Mouse (Mus musculus) stomach, embryonic 14.5 days (tissue): Measurements from ENCODE around the gene Adarb1. TPM values are rescaled to one million over a fixed set of nuclear protein-coding genes. Genes with fewer than 3 reads are reported as not detected.

Experiments used
- ATAC-seq: fragments of 200-750 bp; cut with Nextera tagmentation; 2 replicates; pipeline ENCODE4 v1.8.0; 2017; ENCODE audit warnings: low read depth, moderate TSS enrichment; ENCODE audit not compliant: insufficient number of reproducible peaks, insufficient read depth, low FRiP score
- H3K27ac ChIP-seq: fragments of 300-500 bp; sonication (generic); 2 replicates; pipeline ENCODE4 v1.5.1; 2014; ENCODE audit warnings: mild to moderate bottlenecking, low read length, moderate library complexity, mixed read lengths
- H3K27me3 ChIP-seq: fragments of 300-500 bp; sonication (generic); 2 replicates; pipeline ENCODE4 v1.6.1; 2014; ENCODE audit warnings: low read length, control low read depth, mixed read lengths; ENCODE audit not compliant: control insufficient read depth, insufficient read depth
- H3K36me3 ChIP-seq: fragments of 300-500 bp; sonication (generic); 2 replicates; pipeline ENCODE4 v1.6.1; 2014; ENCODE audit warnings: mild to moderate bottlenecking, control low read depth, low read length, moderate library complexity, mixed read lengths; ENCODE audit not compliant: control insufficient read depth, insufficient read depth
- H3K4me1 ChIP-seq: fragments of 300-500 bp; sonication (generic); 2 replicates; pipeline ENCODE4 v1.6.1; 2014; ENCODE audit warnings: low read length, control low read depth, mixed read lengths; ENCODE audit not compliant: control insufficient read depth, insufficient read depth
- H3K4me2 ChIP-seq: fragments of 300-500 bp; sonication (generic); replicated peaks from 2 replicates; pipeline ENCODE4 v1.6.1; 2014; ENCODE audit warnings: low read depth, low read length, control low read depth
- H3K4me3 ChIP-seq: fragments of 300-500 bp; sonication (generic); 2 replicates; pipeline ENCODE4 v1.5.1; 2014; ENCODE audit warnings: low read depth, low read length, control low read depth
- H3K9ac ChIP-seq: fragments of 300-500 bp; sonication (generic); replicated peaks from 2 replicates; pipeline ENCODE4 v1.6.1; 2014; ENCODE audit warnings: low read depth, mild to moderate bottlenecking, control low read depth, low read length, moderate library complexity, mixed read lengths
- H3K9me3 ChIP-seq: fragments of 300-500 bp; sonication (generic); 2 replicates; pipeline ENCODE4 v1.6.1; 2016; ENCODE audit warnings: low read depth, low read length, control low read depth; ENCODE audit not compliant: control insufficient read depth
- WGBS: fragments of 180-500 bp; shearing (Covaris S2); extraction: QIAGEN DNeasy Blood & Tissue Kit; methylation state at CpG from one replicate; pipeline ENCODE4 v1.1.7; 2014; 5-methylcytosine and 5-hydroxymethylcytosine counted together
- polyA plus RNA-seq: library from polyadenylated mRNA; unstranded; fragments of >200 nt; fragmentation: Nextera tagmentation; extraction: Ambion mirVana; gene quantifications from 2 replicates; pipeline ENCODE4 v1.2.1, GENCODE M21; 2014

Gene Adarb1
- polyA plus RNA-seq, 1 experiment from 2014 or later, result 8.3 TPM

DNA sequence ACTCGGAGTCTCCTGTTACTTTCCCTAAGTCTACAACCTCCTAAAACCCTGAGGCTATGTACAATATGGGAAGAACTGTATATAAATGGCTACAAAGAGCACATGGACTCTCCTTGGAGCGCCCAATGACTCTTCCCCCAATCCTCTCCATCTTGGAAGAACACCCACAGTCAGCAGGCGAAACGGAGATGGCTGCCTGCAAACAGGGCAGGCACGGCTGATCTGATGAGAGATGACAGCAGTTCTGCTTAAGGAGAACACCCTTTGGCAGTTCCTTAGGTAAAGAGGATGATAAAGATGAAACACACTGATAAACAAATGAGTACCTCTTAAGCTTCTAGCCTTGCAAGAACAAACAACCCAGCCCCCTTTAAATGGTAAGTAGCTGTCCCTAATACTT is 43.7 kb downstream of the Adarb1 start:
- Histone ChIP-seq H3K9ac (no peak overlapping the region), H3K36me3 (no peaks in the 10 kb centered on the region), H3K4me2 (no peak overlapping the region), H3K27ac (no peak overlapping the region), H3K9me3 (no peaks in the 10 kb centered on the region), H3K4me3 (no peak overlapping the region), H3K27me3 (no peaks in the 10 kb centered on the region), H3K4me1 (no peaks in the 10 kb centered on the region)
- no peak for ATAC-seq
- WGBS, result 80% methylated on average over 5 of the region's 5 CpGs

DNA sequence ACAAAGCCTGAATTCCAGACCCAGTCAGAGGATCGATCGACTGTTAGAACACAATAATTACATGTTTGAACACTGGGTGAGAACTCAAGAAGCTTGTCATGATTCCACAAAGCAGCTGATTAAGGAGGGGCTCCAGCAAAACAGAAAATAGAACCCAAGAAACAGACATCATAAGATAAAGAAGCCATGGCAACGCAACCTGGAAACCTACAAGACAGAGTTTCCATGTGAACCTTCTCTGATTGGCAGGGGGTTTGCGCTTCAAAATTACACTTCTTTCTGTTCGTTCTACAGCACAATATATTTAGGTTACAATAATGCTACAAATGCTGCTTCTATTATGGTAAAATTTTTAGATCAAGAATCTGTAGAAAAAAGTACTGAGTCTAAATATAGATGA is 47.9 kb downstream of the Adarb1 start:
- Histone ChIP-seq H3K4me2 (no peak overlapping the region), H3K27me3 (no peaks in the 10 kb centered on the region), H3K4me3 (no peak overlapping the region), H3K36me3 (no peaks in the 10 kb centered on the region), H3K9me3 (no peaks in the 10 kb centered on the region), H3K9ac (no peak overlapping the region), H3K4me1 (no peaks in the 10 kb centered on the region), H3K27ac (no peak overlapping the region)
- WGBS, result 83% methylated on average over 5 of the region's 5 CpGs
- ATAC-seq, result no peak

DNA sequence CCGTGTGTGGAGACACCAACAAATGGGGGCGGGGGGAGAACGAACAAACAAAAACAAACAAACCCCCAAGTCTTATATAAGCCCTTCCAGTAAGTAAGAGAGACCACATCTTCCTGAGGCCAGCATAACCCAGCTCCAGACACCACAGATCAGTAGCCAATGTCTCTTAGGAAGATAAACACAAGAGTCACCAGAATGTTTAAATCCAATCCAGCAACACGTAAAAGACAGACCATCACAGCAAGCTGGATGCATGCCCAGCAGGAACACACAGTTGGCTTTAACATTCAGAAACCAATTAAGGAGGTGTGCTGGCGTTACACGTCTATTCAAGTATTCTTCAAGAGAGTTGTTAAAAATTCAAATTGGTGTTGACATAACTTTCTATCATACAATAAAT is 50.1 kb downstream of the Adarb1 start:
- Histone ChIP-seq H3K27me3 (no peaks in the 10 kb centered on the region), H3K4me3 (no peak overlapping the region)
- ATAC-seq, result no peak

DNA sequence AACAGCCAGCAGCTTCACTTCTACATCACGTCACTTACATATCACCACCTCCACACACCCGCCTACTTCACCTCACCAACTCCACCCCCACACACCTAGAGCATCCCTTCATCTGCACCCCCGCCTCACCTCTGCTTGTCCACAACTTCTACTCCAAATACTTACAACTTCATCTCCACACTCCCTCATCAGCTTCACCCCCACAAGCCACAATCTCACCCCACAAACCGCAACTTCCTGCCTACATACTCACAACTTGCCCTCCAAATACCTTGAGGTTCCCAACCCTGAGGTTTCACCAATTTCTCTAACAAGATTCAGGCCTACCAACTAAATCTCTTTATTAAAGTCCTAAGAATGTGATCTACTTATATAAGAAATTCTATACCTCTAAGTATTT is 51.1 kb downstream of the Adarb1 start:
- Histone ChIP-seq H3K4me1 (no peaks in the 10 kb centered on the region), H3K27ac (no peak overlapping the region), H3K4me3 (no peak overlapping the region), H3K36me3 (no peaks in the 10 kb centered on the region), H3K9me3 (no peaks in the 10 kb centered on the region), H3K27me3 (no peaks in the 10 kb centered on the region), H3K4me2 (no peak overlapping the region), H3K9ac (no peak overlapping the region)
- WGBS, result 87% methylated on average over 4 of the region's 4 CpGs
- no peak for ATAC-seq

More for the DNA sequence above, 50.1 kb downstream of the Adarb1 start:
- Histone ChIP-seq H3K4me2 (no peak overlapping the region), H3K4me1 (no peaks in the 10 kb centered on the region), H3K36me3 (no peaks in the 10 kb centered on the region), H3K9me3 (no peaks in the 10 kb centered on the region), H3K27ac (no peak overlapping the region), H3K9ac (no peak overlapping the region)
- 62% methylated on average over 6 of the region's 6 CpGs for WGBS

DNA sequence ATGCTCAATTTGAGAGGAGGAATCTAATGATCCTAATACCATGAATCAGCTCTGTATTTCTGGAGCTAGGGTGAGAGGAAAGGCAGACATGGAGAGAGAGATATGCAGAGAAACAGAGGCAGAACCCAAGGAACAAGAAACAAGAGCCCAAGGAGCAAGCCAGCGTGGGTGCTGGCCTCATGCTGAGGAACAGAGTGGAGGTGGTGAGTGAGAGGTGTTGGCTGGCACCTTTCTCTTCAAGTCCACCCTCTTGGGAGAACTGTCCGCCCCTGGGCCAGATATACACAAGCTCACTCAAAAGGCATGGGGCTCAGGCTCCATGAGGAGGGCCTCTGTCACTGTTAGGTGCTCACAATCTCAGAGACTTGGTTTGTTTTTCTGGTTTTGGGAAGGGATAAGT is 52.9 kb downstream of the Adarb1 start:
- Histone ChIP-seq H3K9me3 (no peaks in the 10 kb centered on the region), H3K27ac (no peak overlapping the region), H3K9ac (no peak overlapping the region), H3K4me3 (no peak overlapping the region), H3K36me3 (no peaks in the 10 kb centered on the region), H3K4me1 (no peaks in the 10 kb centered on the region), H3K4me2 (no peak overlapping the region), H3K27me3 (no peaks in the 10 kb centered on the region)
- no peak for ATAC-seq
- 80% methylated on average over 2 of the region's 2 CpGs for WGBS

DNA sequence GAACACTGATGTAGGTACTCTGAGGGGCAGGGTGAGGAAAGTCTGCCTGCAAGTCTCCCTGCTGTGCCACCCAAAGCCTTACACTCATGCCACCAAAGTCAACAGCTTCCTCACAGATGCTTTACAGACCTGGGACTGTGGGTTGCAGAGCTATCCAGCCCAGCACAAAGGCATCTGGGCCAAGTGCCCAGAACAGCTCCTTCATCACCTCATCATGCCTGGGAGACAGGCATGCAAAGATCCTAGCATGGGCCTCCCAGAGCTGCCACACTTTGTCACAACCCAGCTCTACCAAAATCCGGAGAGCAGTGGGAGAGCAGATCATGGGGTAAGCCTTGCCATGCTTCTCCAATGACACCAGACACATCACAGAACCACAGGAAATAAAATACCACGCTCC is 57.6 kb downstream of the Adarb1 start:
- ATAC-seq, result no peak

DNA sequence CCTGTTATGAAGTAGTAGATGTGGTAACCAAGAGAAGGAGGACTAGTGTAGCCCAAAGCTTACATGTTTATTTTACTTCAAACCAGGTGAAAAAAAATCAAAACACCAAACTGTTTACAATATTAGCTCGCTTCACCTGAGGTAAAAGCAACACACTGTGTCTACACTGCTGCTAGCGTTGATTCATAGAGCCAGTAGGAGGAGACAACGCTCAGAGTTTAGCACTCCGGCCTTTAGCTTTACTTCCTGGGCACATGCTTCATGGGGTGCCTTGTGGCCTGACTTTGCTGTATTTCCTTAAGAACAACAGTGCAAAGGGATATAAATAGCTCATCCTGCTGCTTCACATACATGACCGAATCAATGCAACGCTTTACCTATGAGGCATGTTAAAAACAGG is 60.1 kb downstream of the Adarb1 start:
- H3K9me3 ChIP-seq, result no peaks in the 10 kb centered on the region
- no peak overlapping the region for H3K4me2 ChIP-seq
- no peak overlapping the region for H3K27ac ChIP-seq
- no peaks in the 10 kb centered on the region for H3K4me1 ChIP-seq
- no peak overlapping the region for H3K9ac ChIP-seq
- ATAC-seq, result no peak
- no peaks in the 10 kb centered on the region for H3K36me3 ChIP-seq
- no peak overlapping the region for H3K4me3 ChIP-seq
- H3K27me3 ChIP-seq, result no peaks in the 10 kb centered on the region
- WGBS, result 83% methylated on average over 6 of the region's 6 CpGs

More for the DNA sequence above, 57.6 kb downstream of the Adarb1 start:
- Histone ChIP-seq H3K27me3 (no peaks in the 10 kb centered on the region), H3K36me3 (no peaks in the 10 kb centered on the region), H3K9me3 (no peaks in the 10 kb centered on the region), H3K4me2 (no peak overlapping the region), H3K4me1 (no peaks in the 10 kb centered on the region), H3K9ac (no peak overlapping the region), H3K27ac (no peak overlapping the region), H3K4me3 (no peak overlapping the region)
- WGBS, result 65% methylated on average over 2 of the region's 2 CpGs

DNA sequence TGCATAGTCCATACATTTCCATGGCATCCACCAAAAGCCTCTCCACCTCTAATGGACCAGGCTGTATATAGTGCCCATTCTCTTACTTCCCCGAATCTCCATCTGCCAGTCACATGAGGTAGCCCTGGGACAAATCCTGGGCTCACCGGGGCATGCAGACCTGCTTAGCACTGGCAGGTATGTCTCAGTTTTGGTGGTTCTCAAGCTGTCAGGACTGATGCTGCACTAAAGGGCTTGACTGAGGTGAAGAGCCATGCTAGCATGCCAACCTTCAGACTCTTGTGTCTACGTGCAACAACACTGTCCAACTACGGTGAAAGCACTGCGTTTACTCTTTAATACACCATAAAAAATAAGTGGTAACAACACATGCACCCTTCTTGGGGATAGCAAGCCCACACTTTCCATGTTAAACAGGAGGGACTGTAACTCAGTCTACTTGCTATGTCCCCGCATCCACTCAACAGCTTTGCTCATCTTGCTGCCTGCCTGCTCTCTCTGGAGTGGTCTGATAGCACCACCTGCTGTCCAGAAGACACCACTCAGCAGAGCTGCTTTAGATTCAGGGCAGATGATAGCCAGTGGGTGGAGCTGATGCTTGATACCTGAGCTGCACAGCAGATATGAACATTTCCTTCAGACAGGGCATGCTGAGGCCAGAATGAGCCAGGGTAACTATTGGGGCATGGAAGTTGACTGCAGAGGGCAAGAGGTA is 64.9 kb downstream of the Adarb1 start:
- no peaks in the 10 kb centered on the region for H3K27me3 ChIP-seq
- 80% methylated on average over 6 of the region's 6 CpGs for WGBS
- peak; percentile 76; the same call in 1 of the 2 replicates for ATAC-seq
- H3K9me3 ChIP-seq, result no peaks in the 10 kb centered on the region
- no peak overlapping the region for H3K9ac ChIP-seq
- no peak overlapping the region for H3K27ac ChIP-seq
- H3K4me3 ChIP-seq, result no peak overlapping the region
- H3K4me1 ChIP-seq, result no peaks in the 10 kb centered on the region
- H3K4me2 ChIP-seq, result no peak overlapping the region
- no peaks in the 10 kb centered on the region for H3K36me3 ChIP-seq

DNA sequence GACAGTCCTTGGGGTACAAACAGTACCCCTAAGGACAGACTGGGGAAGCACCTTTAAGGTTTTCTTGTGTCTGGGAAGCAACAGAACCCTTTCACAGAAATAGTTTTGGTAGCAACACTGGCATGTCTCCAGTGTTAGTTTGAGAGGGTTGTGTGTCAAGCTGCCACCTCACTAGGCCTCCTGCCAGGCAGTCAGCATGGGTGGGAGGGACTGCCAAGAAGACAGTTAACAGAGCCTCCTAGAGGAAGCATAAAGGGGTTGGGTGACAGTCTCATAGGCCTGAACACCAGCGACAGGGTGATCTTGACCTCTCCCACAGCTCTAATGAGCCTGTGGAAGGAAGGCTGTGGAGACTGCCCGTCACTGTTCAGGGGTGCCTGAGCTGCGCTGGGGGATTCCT is 75.2 kb downstream of the Adarb1 start:
- Histone ChIP-seq H3K27ac (no peak overlapping the region), H3K27me3 (no peaks in the 10 kb centered on the region), H3K9ac (no peak overlapping the region), H3K4me3 (no peak overlapping the region), H3K9me3 (no peaks in the 10 kb centered on the region), H3K4me2 (no peak overlapping the region), H3K36me3 (no peaks in the 10 kb centered on the region), H3K4me1 (no peaks in the 10 kb centered on the region)
- 65% methylated on average over 3 of the region's 3 CpGs for WGBS
- no peak for ATAC-seq
